Mouse (Mus musculus) CH12.LX (cell line): Measurements from ENCODE around the gene Celf5. TPM values are rescaled to one million over a fixed set of nuclear protein-coding genes. Genes with fewer than 3 reads are reported as not detected.

Experiments used
- DNase-seq: peaks from one replicate; pipeline ENCODE4 v3.0.0-alpha.2; 2013; ENCODE audit errors: extremely low read depth
- H3K27ac ChIP-seq: 2 replicates; pipeline ENCODE4 v1.5.1; 2012; ENCODE audit warnings: low read depth, mild to moderate bottlenecking, control low read depth, moderate library complexity; ENCODE audit not compliant: insufficient read depth
- H3K27me3 ChIP-seq: replicated peaks from 2 replicates; pipeline ENCODE3; 2012; ENCODE audit warnings: inconsistent platforms
- H3K36me3 ChIP-seq, 2 experiments: replicated peaks in 1 of 2; 2 replicates each; pipeline versions ENCODE3 to v1.6.1; 2012; ENCODE audit warnings: inconsistent platforms in 1 of 2, low read length in 1 of 2, mild to moderate bottlenecking in 1 of 2, mixed read lengths in 1 of 2, moderate library complexity in 1 of 2; ENCODE audit not compliant: control insufficient read depth in 1 of 2, insufficient read depth in 1 of 2
- H3K4me1 ChIP-seq, 2 experiments: 2 replicates each; pipeline ENCODE4 v1.6.1; 2012; ENCODE audit warnings: inconsistent platforms in 1 of 2, moderate library complexity in 1 of 2; ENCODE audit not compliant: insufficient read depth in 2 of 2, control insufficient read depth in 1 of 2
- H3K4me2 ChIP-seq: 2 replicates; pipeline ENCODE4 v1.6.1; 2012; ENCODE audit warnings: low read depth, mild to moderate bottlenecking, control low read depth; ENCODE audit not compliant: poor library complexity, insufficient read depth, severe bottlenecking
- H3K4me3 ChIP-seq, 3 experiments: fragments of 150-350 bp in 1 of 3; sonication (generic) in 1 of 3; replicated peaks in 1 of 3; 2 replicates each; pipeline versions ENCODE3 to v1.5.1; 2011 to 2012; ENCODE audit warnings: low read depth in 2 of 3, low read length in 2 of 3, mild to moderate bottlenecking in 2 of 3, moderate library complexity in 2 of 3, control low read depth in 1 of 3, improper control_type of control experiment in 1 of 3, inconsistent platforms in 1 of 3, mixed read lengths in 1 of 3; ENCODE audit not compliant: poor library complexity in 1 of 3
- H3K79me2 ChIP-seq: replicated peaks from 2 replicates; pipeline ENCODE4 v1.6.1; 2012; ENCODE audit warnings: mild to moderate bottlenecking, moderate library complexity; ENCODE audit not compliant: control insufficient read depth, poor library complexity, insufficient read depth, severe bottlenecking; ENCODE audit errors: extremely low read depth
- H3K9ac ChIP-seq: 2 replicates; pipeline ENCODE4 v1.6.1; 2012; ENCODE audit warnings: low read depth, mild to moderate bottlenecking, control low read depth, moderate library complexity; ENCODE audit not compliant: insufficient read depth
- H3K9me3 ChIP-seq: replicated peaks from 2 replicates; pipeline ENCODE3; 2012; ENCODE audit warnings: low read length, inconsistent platforms, mixed read lengths
- BHLHE40 ChIP-seq: IDR thresholded peaks from 2 replicates; pipeline ENCODE4 v1.6.1; 2011; ENCODE audit warnings: mild to moderate bottlenecking, low read depth, low read length, improper control_type of control experiment
- CHD1 ChIP-seq: IDR thresholded peaks from 2 replicates; pipeline ENCODE4 v1.6.1; 2012; ENCODE audit warnings: low read depth, low read length, improper control_type of control experiment, inconsistent platforms
- CHD2 ChIP-seq: IDR thresholded peaks from 2 replicates; pipeline ENCODE4 v1.6.1; 2011; ENCODE audit warnings: low read length, improper control_type of control experiment
- CTCF ChIP-seq, 2 experiments: IDR thresholded peaks in 1 of 2; conservative IDR thresholded peaks in 1 of 2; 2 replicates each; pipeline ENCODE4 v1.5.1; 2011 to 2012; ENCODE audit warnings: low read depth in 2 of 2, low read length in 2 of 2, improper control_type of control experiment in 1 of 2, inconsistent platforms in 1 of 2, mild to moderate bottlenecking in 1 of 2, moderate library complexity in 1 of 2
- E2F4 ChIP-seq: IDR thresholded peaks from 2 replicates; pipeline ENCODE4 v1.6.1; 2011; ENCODE audit warnings: low read depth, low read length, improper control_type of control experiment; ENCODE audit not compliant: insufficient replicate concordance
- ELF1 ChIP-seq: IDR thresholded peaks from 2 replicates; pipeline ENCODE4 v1.6.1; 2014; ENCODE audit warnings: low read depth, mild to moderate bottlenecking, inconsistent platforms, low read length, improper control_type of control experiment
- EP300 ChIP-seq: IDR thresholded peaks from 2 replicates; pipeline ENCODE4 v1.6.1; 2011; ENCODE audit warnings: low read length, improper control_type of control experiment
- ETS1 ChIP-seq: conservative IDR thresholded peaks from 2 replicates; pipeline ENCODE4 v1.6.1; 2012; ENCODE audit warnings: low read depth, mild to moderate bottlenecking, inconsistent platforms, low read length, improper control_type of control experiment, moderate library complexity
- GABPA ChIP-seq: IDR thresholded peaks from 2 replicates; pipeline ENCODE4 v1.6.1; 2012; ENCODE audit warnings: low read depth, low read length, improper control_type of control experiment, inconsistent platforms; ENCODE audit not compliant: insufficient replicate concordance
- HCFC1 ChIP-seq: IDR thresholded peaks from 2 replicates; pipeline ENCODE4 v1.6.1; 2012; ENCODE audit warnings: low read depth, mild to moderate bottlenecking, inconsistent platforms, low read length, improper control_type of control experiment
- IRF4 ChIP-seq: IDR thresholded peaks from 2 replicates; pipeline ENCODE4 v1.6.1; 2014; ENCODE audit warnings: low read depth, mild to moderate bottlenecking, inconsistent platforms, low read length, improper control_type of control experiment
- JUN ChIP-seq: IDR thresholded peaks from 2 replicates; pipeline ENCODE4 v1.6.1; 2011; ENCODE audit warnings: low read depth, mild to moderate bottlenecking, low read length, improper control_type of control experiment, moderate library complexity; ENCODE audit not compliant: insufficient read depth
- JUND ChIP-seq: conservative IDR thresholded peaks from 2 replicates; pipeline ENCODE4 v1.6.1; 2011; ENCODE audit warnings: low read depth, low read length, improper control_type of control experiment
- KAT2A ChIP-seq: IDR thresholded peaks from 2 replicates; pipeline ENCODE4 v1.6.1; 2012; ENCODE audit warnings: low read length, improper control_type of control experiment, inconsistent platforms; ENCODE audit not compliant: insufficient replicate concordance
- MAFK ChIP-seq: IDR thresholded peaks from 2 replicates; pipeline ENCODE4 v1.6.1; 2011; ENCODE audit warnings: low read length, improper control_type of control experiment; ENCODE audit not compliant: insufficient replicate concordance
- MAX ChIP-seq: IDR thresholded peaks from 2 replicates; pipeline ENCODE4 v1.6.1; 2011; ENCODE audit warnings: low read length, improper control_type of control experiment
- MEF2A ChIP-seq: IDR thresholded peaks from 2 replicates; pipeline ENCODE4 v1.6.1; 2014; ENCODE audit warnings: low read depth, mild to moderate bottlenecking, inconsistent platforms, low read length, improper control_type of control experiment, borderline replicate concordance
- MXI1 ChIP-seq: IDR thresholded peaks from 2 replicates; pipeline ENCODE4 v1.6.1; 2011; ENCODE audit warnings: mild to moderate bottlenecking, low read depth, low read length, improper control_type of control experiment
- MYC ChIP-seq: IDR thresholded peaks from 2 replicates; pipeline ENCODE4 v1.6.1; 2011; ENCODE audit warnings: low read depth, mild to moderate bottlenecking, improper control_type of control experiment, low read length
- NRF1 ChIP-seq: IDR thresholded peaks from 2 replicates; pipeline ENCODE4 v1.6.1; 2014; ENCODE audit warnings: low read depth, mild to moderate bottlenecking, inconsistent platforms, low read length, improper control_type of control experiment, moderate library complexity
- PAX5 ChIP-seq: IDR thresholded peaks from 2 replicates; pipeline ENCODE4 v1.6.1; 2012; ENCODE audit warnings: low read length, inconsistent platforms, mixed read lengths
- POLR2A ChIP-seq: IDR thresholded peaks from 2 replicates; pipeline ENCODE4 v1.6.1; 2011; ENCODE audit warnings: low read depth, mild to moderate bottlenecking, improper control_type of control experiment, low read length
- POLR2AphosphoS2 ChIP-seq: IDR thresholded peaks from 2 replicates; pipeline ENCODE4 v1.6.1; 2011; ENCODE audit warnings: low read depth, low read length, improper control_type of control experiment
- SIN3A ChIP-seq: IDR thresholded peaks from 2 replicates; pipeline ENCODE4 v1.6.1; 2012; ENCODE audit warnings: low read length, improper control_type of control experiment, inconsistent platforms
- SMC3 ChIP-seq: IDR thresholded peaks from 2 replicates; pipeline ENCODE4 v1.6.1; 2011; ENCODE audit warnings: low read depth, low read length, improper control_type of control experiment
- TBP ChIP-seq: conservative IDR thresholded peaks from 2 replicates; pipeline ENCODE4 v1.6.1; 2011; ENCODE audit warnings: low read depth, low read length, improper control_type of control experiment
- TCF12 ChIP-seq: IDR thresholded peaks from 2 replicates; pipeline ENCODE4 v1.6.1; 2014; ENCODE audit warnings: low read depth, mild to moderate bottlenecking, inconsistent platforms, low read length, improper control_type of control experiment
- UBTF ChIP-seq: IDR thresholded peaks from 2 replicates; pipeline ENCODE4 v1.6.1; 2012; ENCODE audit warnings: low read depth, mild to moderate bottlenecking, inconsistent platforms, low read length, improper control_type of control experiment, moderate library complexity
- USF1 ChIP-seq: IDR thresholded peaks from 2 replicates; pipeline ENCODE4 v1.6.1; 2014; ENCODE audit warnings: low read depth, mild to moderate bottlenecking, inconsistent platforms, low read length, improper control_type of control experiment
- ZC3H11A ChIP-seq: IDR thresholded peaks from 2 replicates; pipeline ENCODE4 v1.6.1; 2012; ENCODE audit warnings: low read depth, mild to moderate bottlenecking, inconsistent platforms, low read length, improper control_type of control experiment
- ZNF384 ChIP-seq: IDR thresholded peaks from 2 replicates; pipeline ENCODE4 v1.6.1; 2012; ENCODE audit warnings: low read depth, low read length, improper control_type of control experiment, inconsistent platforms
- dilution Hi-C: fragments of 300-500 bp; cut with MboI; formaldehyde crosslinking; loops from 2 replicates; pipeline ENCODE4 v1.14.3; 2020; ENCODE audit warnings: low sequenced_read_pairs; ENCODE audit not compliant: extremely low pct_unique_long_range_greater_than_20kb, extremely low pct_ligation_motif_present
- in situ Hi-C: fragments of 300-500 bp; cut with MboI; formaldehyde crosslinking; loops from 3 replicates; pipeline ENCODE4 v1.14.3; 2019; ENCODE audit warnings: low sequenced_read_pairs, low pct_ligation_motif_present, low pct_unique_long_range_greater_than_20kb, mixed read lengths
- polyA plus RNA-seq: library from polyadenylated mRNA; unstranded; fragments of >175 nt; gene quantifications from 2 replicates; pipeline ENCODE4 v1.2.1, GENCODE M21; 2012; ENCODE audit warnings: low read depth; ENCODE audit not compliant: insufficient read length
- total RNA-seq, 2 experiments: library from RNA; depleted of rRNA; stranded (reverse); fragments of 300-350 nt in 1 of 2; fragments of >200 nt in 1 of 2; gene quantifications; 2 replicates each; pipeline ENCODE4 v1.2.3; 2012 to 2014

The Celf5 gene
- total and polyA plus RNA-seq, 3 experiments = 0.07 to 0.08 TPM; not detected in 1

GRCm38 (mm10) chr10:81519227-81519977 is 36.9 kb upstream of the Celf5 start:
- H3K4me2 ChIP-seq = no peak overlapping the region
- H3K27me3 ChIP-seq = peaks cover 4% of the 10 kb centered on the region
- no peak for DNase-seq
- no peaks in the 10 kb centered on the region for H3K79me2 ChIP-seq
- peak; percentile 80 for TF ChIP-seq EP300
- TF ChIP-seq SIN3A = 0 out of 2 replicates have a peak, but pooled peaks have one; percentile 26
- TF ChIP-seq MAX = peak; percentile 23; the same call in 1 of the 2 replicates
- TF ChIP-seq BHLHE40 = peak; percentile 48
- TF ChIP-seq IRF4 = peak; percentile 30; the same call in 1 of the 2 replicates
- TF ChIP-seq GABPA = no peak
- TF ChIP-seq UBTF = no peak
- TF ChIP-seq POLR2AphosphoS2 = no peak
- 0 out of 2 replicates have a peak, but pooled peaks have one; percentile 18 for TF ChIP-seq ETS1
- peak; percentile 65; the same call in 1 of the 2 replicates for TF ChIP-seq TCF12
- TF ChIP-seq SMC3 = no peak
- peak; percentile 32; the same call in 1 of the 2 replicates for TF ChIP-seq ELF1
- TF ChIP-seq, all 38 proteins: peak for 8
- dilution Hi-C loops = no loop called here
- Histone ChIP-seq H3K4me1 (peaks cover 31 to 56% of the 10 kb centered on the region in 2 experiments), H3K36me3 (peaks cover 0 to 4% of the 10 kb centered on the region in 2 experiments), H3K4me3 (no peak overlapping the region), H3K27ac (no peak overlapping the region), H3K9me3 (peaks cover 2% of the 10 kb centered on the region), H3K9ac (no peak overlapping the region)
- in situ Hi-C loops = no loop called here

- Histone ChIP-seq H3K9me3 (peaks cover 10% of the 10 kb centered on the region), H3K27me3 (peaks cover 4% of the 10 kb centered on the region), H3K9ac (no peak overlapping the region), H3K4me3 (no peak overlapping the region), H3K79me2 (no peaks in the 10 kb centered on the region), H3K4me1 (peaks cover 26 to 48% of the 10 kb centered on the region in 2 experiments), H3K36me3 (peaks cover 2 to 12% of the 10 kb centered on the region in 2 experiments), H3K27ac (no peak overlapping the region), H3K4me2 (no peak overlapping the region)
- DNase-seq = peak; percentile 88
- in situ Hi-C loops = no loop called here
- dilution Hi-C loops = no loop called here
- TF ChIP-seq POLR2A (no peak), TCF12 (peak; percentile 62), MEF2A (no peak), CHD1 (no peak), HCFC1 (no peak), EP300 (peak; percentile 49; the same call in 1 of the 2 replicates), CTCF (conservative IDR thresholded peaks at IDR 0.05 in 1 of 2, IDR thresholded peaks at IDR 0.05 in 1 of 2; ENCODE audit: low read depth in 2 of 2, low read length in 2 of 2) (peak; percentile 63 to 78), ZNF384 (no peak), JUND (no peak), MXI1 (no peak), KAT2A (no peak), E2F4 (no peak), SIN3A (0 out of 2 replicates have a peak, but pooled peaks have one; percentile 4), TBP (no peak), JUN (no peak), PAX5 (no peak), MAFK (no peak), POLR2AphosphoS2 (no peak), NRF1 (no peak), SMC3 (peak; percentile 68), MYC (0 out of 2 replicates have a peak, but pooled peaks have one; percentile 48), USF1 (no peak), ELF1 (no peak), ZC3H11A (no peak), BHLHE40 (0 out of 2 replicates have a peak, but pooled peaks have one; percentile 26), CHD2 (no peak)
Observed at GRCm38 (mm10) chr10:81518546-81518945, 36.0 kb upstream of the Celf5 start.
